Mouse (Mus musculus): ENCODE data around the gene Gm28845. TPM values are rescaled to one million over a fixed set of nuclear protein-coding genes. Genes with fewer than 3 reads are reported as not detected.

Gene Gm28845
- total and polyA plus RNA-seq, 3 experiments: not detected

DNA sequence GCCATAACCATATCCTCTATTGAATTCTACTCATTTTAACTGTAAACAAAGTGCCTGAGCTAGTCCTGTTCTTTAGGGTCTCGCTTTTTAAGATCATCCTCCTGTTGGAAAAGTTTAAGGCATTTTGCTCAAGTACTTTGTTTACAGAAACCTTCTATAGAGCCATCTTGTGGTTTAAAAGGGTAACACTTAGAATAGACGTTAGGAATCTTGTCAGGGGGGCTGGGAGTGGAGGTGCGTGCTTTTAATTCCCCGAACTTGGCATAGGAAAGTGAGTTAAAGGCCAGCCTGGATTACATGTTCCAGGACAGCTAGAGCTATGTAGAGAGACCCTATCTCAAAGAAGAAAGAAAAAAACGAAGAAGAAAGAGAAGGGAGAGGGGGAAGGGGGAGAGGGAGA lies 43.8 kb downstream of the Gm28845 start:
- intact Hi-C loops (cut with DNase I): no loop called here
- H3K79me2 ChIP-seq (replicated peaks; ENCODE audit: control insufficient read depth, insufficient read depth, low read length): no peaks in the 10 kb centered on the region
- H3K27me3 ChIP-seq (ENCODE audit: control insufficient read depth, insufficient read depth, low read length): no peaks in the 10 kb centered on the region
- no peak overlapping the region for H3K27ac ChIP-seq
- TF ChIP-seq CTCF (IDR thresholded peaks at IDR 0.05): peak; percentile 55
- no peak for TF ChIP-seq POLR2A (IDR thresholded peaks at IDR 0.05; ENCODE audit: insufficient read depth, low read depth, low read length)
- no peak overlapping the region for H3K4me3 ChIP-seq
- no peaks in the 10 kb centered on the region for H3K4me1 ChIP-seq (ENCODE audit: control insufficient read depth, insufficient read depth, low read length)
- WGBS: 6% methylated on average over 5 of the region's 5 CpGs
- no peak for DNase-seq
- H3K9ac ChIP-seq (ENCODE audit: low read depth, low read length): no peak overlapping the region
- no peaks in the 10 kb centered on the region for H3K36me3 ChIP-seq (ENCODE audit: control insufficient read depth, insufficient read depth, low read length)

DNA sequence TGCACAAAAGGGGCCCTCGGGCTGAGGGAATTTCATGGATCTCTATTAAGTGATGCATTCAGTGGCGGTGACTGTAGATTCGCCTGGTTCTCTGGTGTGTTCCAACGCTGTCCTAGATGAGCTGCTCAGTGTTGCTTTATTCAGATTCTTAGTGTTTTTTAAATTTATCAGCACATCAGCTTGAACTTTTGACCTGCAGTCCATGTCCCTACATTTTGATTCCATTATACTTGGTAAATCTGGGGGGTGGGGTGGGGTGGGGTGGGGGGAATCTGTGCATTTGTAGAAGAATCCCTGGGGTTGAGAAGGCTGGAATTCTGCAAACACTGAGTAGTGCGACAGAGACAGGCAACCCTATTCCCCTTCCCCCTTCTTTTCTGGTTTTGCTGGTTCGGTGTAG lies 45.8 kb downstream of the Gm28845 start, which contains the start of gene Crygc:
TSS of gene Crygc (minus strand) at position 101 of the 400 bp plus-strand sequence.
- Histone ChIP-seq H3K79me2 (replicated peaks; ENCODE audit: control insufficient read depth, insufficient read depth, low read length) (no peaks in the 10 kb centered on the region), H3K4me1 (ENCODE audit: control insufficient read depth, insufficient read depth, low read length) (no peaks in the 10 kb centered on the region), H3K4me3 (no peak within 1 kb of the TSS), H3K9ac (ENCODE audit: low read depth, low read length) (no peak within 1 kb of the TSS), H3K36me3 (ENCODE audit: control insufficient read depth, insufficient read depth, low read length) (no peaks in the 10 kb centered on the region), H3K27me3 (ENCODE audit: control insufficient read depth, insufficient read depth, low read length) (no peaks in the 10 kb centered on the region), H3K27ac (no peak within 1 kb of the TSS)
- WGBS: 79% methylated on average over 6 of the region's 6 CpGs
- intact Hi-C loops (cut with DNase I): no loop called here
- TF ChIP-seq POLR2A (IDR thresholded peaks at IDR 0.05; ENCODE audit: insufficient read depth, low read depth, low read length) (no peak), EP300 (IDR thresholded peaks at IDR 0.05; ENCODE audit: insufficient read depth, low read depth, low read length) (no peak), CTCF (IDR thresholded peaks at IDR 0.05) (no peak)
- DNase-seq: no peak

DNA sequence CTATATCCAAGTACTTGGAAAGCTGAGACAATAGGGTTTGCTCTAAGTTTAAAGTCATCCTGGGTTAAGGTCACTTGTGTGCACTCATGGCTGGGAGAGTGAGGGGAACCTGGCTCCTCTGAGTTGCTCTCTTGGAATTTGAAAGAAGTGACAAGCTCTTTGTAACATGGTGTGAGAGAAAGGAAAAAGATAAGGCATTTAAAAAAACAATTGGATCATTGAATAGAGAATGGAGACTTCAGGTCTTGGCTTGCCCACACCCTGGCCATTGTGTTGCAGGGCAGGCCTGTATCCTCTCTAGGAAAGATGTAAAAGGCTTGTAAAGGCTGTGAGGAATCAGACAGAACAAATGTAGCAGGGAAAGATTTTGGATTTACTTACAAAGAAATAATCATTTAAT lies 51.5 kb downstream of the Gm28845 start:
- intact Hi-C loops (cut with DNase I): no loop called here

DNA sequence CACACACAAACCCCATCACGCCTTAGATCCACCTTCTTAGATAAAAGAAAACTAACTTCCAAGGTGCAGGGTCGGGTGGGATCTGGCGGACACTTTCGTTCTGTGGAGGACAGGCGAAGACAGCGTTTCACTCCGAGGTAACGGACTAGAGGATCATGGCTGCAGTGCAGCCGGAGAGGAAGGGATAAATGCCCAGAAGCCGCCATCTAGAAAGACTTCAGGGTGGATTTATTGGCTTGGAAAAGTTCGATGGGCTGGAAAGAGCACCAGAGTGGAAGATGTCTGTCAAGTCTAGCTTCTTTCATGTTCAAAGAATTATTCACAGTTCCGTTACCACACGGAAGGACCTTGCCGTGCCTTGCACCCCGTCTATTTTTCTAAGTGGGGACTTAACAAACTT lies 55.2 kb downstream of the Gm28845 start:
- Histone ChIP-seq H3K79me2 (replicated peaks; ENCODE audit: control insufficient read depth, insufficient read depth, low read length) (no peaks in the 10 kb centered on the region), H3K4me1 (ENCODE audit: control insufficient read depth, insufficient read depth, low read length) (no peaks in the 10 kb centered on the region), H3K27me3 (ENCODE audit: control insufficient read depth, insufficient read depth, low read length) (no peaks in the 10 kb centered on the region), H3K36me3 (ENCODE audit: control insufficient read depth, insufficient read depth, low read length) (no peaks in the 10 kb centered on the region), H3K27ac (no peak overlapping the region), H3K4me3 (no peak overlapping the region), H3K9ac (ENCODE audit: low read depth, low read length) (no peak overlapping the region)
- TF ChIP-seq EP300 (IDR thresholded peaks at IDR 0.05; ENCODE audit: insufficient read depth, low read depth, low read length) (no peak), POLR2A (IDR thresholded peaks at IDR 0.05; ENCODE audit: insufficient read depth, low read depth, low read length) (no peak), CTCF (IDR thresholded peaks at IDR 0.05) (no peak)
- 89% methylated on average over 15 of the region's 15 CpGs for WGBS
- intact Hi-C loops (cut with DNase I): no loop called here
- DNase-seq: no peak

More for the DNA sequence above, 51.5 kb downstream of the Gm28845 start:
- Histone ChIP-seq H3K27ac (no peak overlapping the region), H3K79me2 (replicated peaks; ENCODE audit: control insufficient read depth, insufficient read depth, low read length) (no peaks in the 10 kb centered on the region), H3K36me3 (ENCODE audit: control insufficient read depth, insufficient read depth, low read length) (no peaks in the 10 kb centered on the region), H3K27me3 (ENCODE audit: control insufficient read depth, insufficient read depth, low read length) (no peaks in the 10 kb centered on the region), H3K9ac (ENCODE audit: low read depth, low read length) (no peak overlapping the region), H3K4me3 (no peak overlapping the region), H3K4me1 (ENCODE audit: control insufficient read depth, insufficient read depth, low read length) (no peaks in the 10 kb centered on the region)
- no peak for DNase-seq
- TF ChIP-seq EP300 (IDR thresholded peaks at IDR 0.05; ENCODE audit: insufficient read depth, low read depth, low read length) (no peak), CTCF (IDR thresholded peaks at IDR 0.05) (no peak), POLR2A (IDR thresholded peaks at IDR 0.05; ENCODE audit: insufficient read depth, low read depth, low read length) (no peak)

DNA sequence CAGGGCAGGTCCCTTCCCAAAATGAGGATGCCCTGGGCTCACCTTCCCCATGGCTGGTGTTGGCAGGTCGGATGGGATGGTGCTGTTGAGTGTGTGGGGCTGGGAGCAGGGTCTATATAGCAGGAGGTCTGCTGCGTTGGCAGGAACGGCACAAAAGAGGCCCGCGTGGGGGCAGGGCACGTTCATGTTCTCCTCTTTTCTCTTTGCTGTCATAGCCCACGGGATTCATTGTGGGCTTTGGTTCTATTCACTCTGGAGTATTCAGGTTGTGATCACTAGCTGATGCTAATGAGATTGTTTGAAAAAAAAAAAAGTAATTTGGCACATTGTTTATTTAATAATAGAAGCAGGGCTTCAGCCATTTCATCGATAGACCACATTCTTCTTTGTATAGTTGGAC lies 56.0 kb downstream of the Gm28845 start, which contains the start of gene Crygd:
TSS of gene Crygd (minus strand) at position 101 of the 400 bp plus-strand sequence.
- Histone ChIP-seq H3K79me2 (replicated peaks; ENCODE audit: control insufficient read depth, insufficient read depth, low read length) (no peaks in the 10 kb centered on the region), H3K27ac (no peak within 1 kb of the TSS), H3K4me1 (ENCODE audit: control insufficient read depth, insufficient read depth, low read length) (no peaks in the 10 kb centered on the region), H3K9ac (ENCODE audit: low read depth, low read length) (no peak within 1 kb of the TSS), H3K27me3 (ENCODE audit: control insufficient read depth, insufficient read depth, low read length) (no peaks in the 10 kb centered on the region), H3K4me3 (no peak within 1 kb of the TSS), H3K36me3 (ENCODE audit: control insufficient read depth, insufficient read depth, low read length) (no peaks in the 10 kb centered on the region)
- TF ChIP-seq EP300 (IDR thresholded peaks at IDR 0.05; ENCODE audit: insufficient read depth, low read depth, low read length): no peak
- TF ChIP-seq POLR2A (IDR thresholded peaks at IDR 0.05; ENCODE audit: insufficient read depth, low read depth, low read length): no peak
- TF ChIP-seq CTCF (IDR thresholded peaks at IDR 0.05): no peak
- DNase-seq: no peak
- WGBS: 87% methylated on average over 8 of the region's 8 CpGs
- intact Hi-C loops (cut with DNase I): no loop called here

DNA sequence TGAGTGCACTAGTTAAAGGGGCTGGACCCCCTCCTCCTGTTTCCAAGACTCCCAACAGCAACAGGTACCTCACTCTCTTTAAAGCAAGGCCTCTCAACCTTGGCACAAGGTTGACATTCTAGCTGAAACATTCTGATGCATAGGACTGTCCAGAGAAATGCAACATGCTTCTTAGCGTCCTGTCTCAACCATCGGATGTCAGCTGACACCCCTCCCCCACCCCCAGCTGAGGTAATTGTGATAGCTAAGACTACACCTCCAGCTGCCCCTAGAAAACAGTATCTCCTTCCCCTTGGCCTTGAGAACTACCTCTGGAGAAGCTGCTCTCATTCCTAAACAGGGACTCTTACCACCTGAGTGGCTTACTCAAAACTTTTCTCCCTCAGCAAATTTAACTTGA lies 67.2 kb downstream of the Gm28845 start:
- H3K27ac ChIP-seq: no peak overlapping the region
- H3K79me2 ChIP-seq (replicated peaks; ENCODE audit: control insufficient read depth, insufficient read depth, low read length): no peaks in the 10 kb centered on the region
- no peaks in the 10 kb centered on the region for H3K36me3 ChIP-seq (ENCODE audit: control insufficient read depth, insufficient read depth, low read length)
- no peak overlapping the region for H3K9ac ChIP-seq (ENCODE audit: low read depth, low read length)
- intact Hi-C loops (cut with DNase I): no loop called here
- no peak for DNase-seq
- no peak overlapping the region for H3K4me3 ChIP-seq
- H3K4me1 ChIP-seq (ENCODE audit: control insufficient read depth, insufficient read depth, low read length): no peaks in the 10 kb centered on the region
- 27% methylated on average over 2 of the region's 2 CpGs for WGBS
- no peaks in the 10 kb centered on the region for H3K27me3 ChIP-seq (ENCODE audit: control insufficient read depth, insufficient read depth, low read length)
- TF ChIP-seq EP300 (IDR thresholded peaks at IDR 0.05; ENCODE audit: insufficient read depth, low read depth, low read length) (no peak), CTCF (IDR thresholded peaks at IDR 0.05) (no peak), POLR2A (IDR thresholded peaks at IDR 0.05; ENCODE audit: insufficient read depth, low read depth, low read length) (no peak)
